Mouse (Mus musculus) ES-E14 (cell line): ENCODE data around the gene Zdhhc14. TPM values are rescaled to one million over a fixed set of nuclear protein-coding genes. Genes with fewer than 3 reads are reported as not detected.

Experiments
- DNase-seq: peaks from one replicate; pipeline ENCODE4 v3.0.0-alpha.2; 2013; ENCODE audit warnings: low read depth, low spot score
- H3K27ac ChIP-seq: 2 replicates; pipeline ENCODE4 v1.5.1; 2012; ENCODE audit warnings: low read depth, mild to moderate bottlenecking, low read length, moderate library complexity, mixed read lengths; ENCODE audit not compliant: poor library complexity, insufficient read depth, severe bottlenecking
- H3K36me3 ChIP-seq: 2 replicates; pipeline ENCODE4 v1.6.1; 2012; ENCODE audit warnings: mild to moderate bottlenecking, low read length, moderate library complexity, mixed read lengths; ENCODE audit not compliant: control insufficient read depth, poor library complexity, insufficient read depth, severe bottlenecking
- H3K4me1 ChIP-seq, 2 experiments: fragments of 150-350 bp in 1 of 2; sonication (generic) in 1 of 2; 2 replicates each; pipeline ENCODE4 v1.6.1; 2012; ENCODE audit warnings: low read length in 2 of 2, mild to moderate bottlenecking in 1 of 2, mixed read lengths in 1 of 2; ENCODE audit not compliant: control insufficient read depth in 2 of 2, insufficient read depth in 2 of 2, poor library complexity in 1 of 2
- H3K4me3 ChIP-seq, 2 experiments: fragments of 150-350 bp in 1 of 2; sonication (generic) in 1 of 2; 2 replicates each; pipeline ENCODE4 v1.5.1; 2012; ENCODE audit warnings: low read length in 2 of 2, low read depth in 1 of 2, mild to moderate bottlenecking in 1 of 2, mixed read lengths in 1 of 2; ENCODE audit not compliant: insufficient read depth in 1 of 2, poor library complexity in 1 of 2, severe bottlenecking in 1 of 2
- H3K9ac ChIP-seq: 2 replicates; pipeline ENCODE4 v1.6.1; 2012; ENCODE audit warnings: low read depth, mild to moderate bottlenecking, low read length, mixed read lengths; ENCODE audit not compliant: poor library complexity, insufficient read depth, severe bottlenecking
- H3K9me3 ChIP-seq: fragments of 150-350 bp; sonication (generic); 2 replicates; pipeline ENCODE4 v1.6.1; 2012; ENCODE audit warnings: low read depth, mild to moderate bottlenecking, low read length; ENCODE audit not compliant: control insufficient read depth, insufficient read depth
- CHD2 ChIP-seq: IDR thresholded peaks from 2 replicates; pipeline ENCODE4 v1.6.1; 2014; ENCODE audit warnings: mild to moderate bottlenecking, low read depth, low read length, inconsistent platforms
- HCFC1 ChIP-seq: IDR thresholded peaks from 2 replicates; pipeline ENCODE4 v1.6.1; 2012; ENCODE audit warnings: low read length, inconsistent platforms, borderline replicate concordance; ENCODE audit not compliant: insufficient read depth
- MAFK ChIP-seq: IDR thresholded peaks from 2 replicates; pipeline ENCODE4 v1.6.1; 2014; ENCODE audit warnings: mild to moderate bottlenecking, low read depth, low read length, inconsistent platforms; ENCODE audit not compliant: insufficient read depth
- ZC3H11A ChIP-seq: IDR thresholded peaks from 2 replicates; pipeline ENCODE4 v1.6.1; 2012; ENCODE audit warnings: low read depth, mild to moderate bottlenecking, inconsistent platforms, low read length, borderline replicate concordance
- ZNF384 ChIP-seq: IDR thresholded peaks from 2 replicates; pipeline ENCODE4 v1.6.1; 2012; ENCODE audit warnings: low read depth, low read length, inconsistent platforms
- in situ Hi-C, 2 experiments: fragments of 600-800 bp; cut with MboI; formaldehyde crosslinking; loops; one replicate each; pipeline ENCODE4 v1.15.1; 2025; ENCODE audit warnings: low sequenced_read_pairs in 2 of 2, inconsistent platforms in 1 of 2; ENCODE audit not compliant: unreplicated experiment in 2 of 2
- total RNA-seq: library from RNA; depleted of rRNA; stranded (reverse); fragments of 300-350 nt; gene quantifications from 2 replicates; pipeline ENCODE4 v1.2.3, GENCODE M21; 2012

The Zdhhc14 gene
- total RNA-seq, 1 experiment: 0.76 TPM

DNA sequence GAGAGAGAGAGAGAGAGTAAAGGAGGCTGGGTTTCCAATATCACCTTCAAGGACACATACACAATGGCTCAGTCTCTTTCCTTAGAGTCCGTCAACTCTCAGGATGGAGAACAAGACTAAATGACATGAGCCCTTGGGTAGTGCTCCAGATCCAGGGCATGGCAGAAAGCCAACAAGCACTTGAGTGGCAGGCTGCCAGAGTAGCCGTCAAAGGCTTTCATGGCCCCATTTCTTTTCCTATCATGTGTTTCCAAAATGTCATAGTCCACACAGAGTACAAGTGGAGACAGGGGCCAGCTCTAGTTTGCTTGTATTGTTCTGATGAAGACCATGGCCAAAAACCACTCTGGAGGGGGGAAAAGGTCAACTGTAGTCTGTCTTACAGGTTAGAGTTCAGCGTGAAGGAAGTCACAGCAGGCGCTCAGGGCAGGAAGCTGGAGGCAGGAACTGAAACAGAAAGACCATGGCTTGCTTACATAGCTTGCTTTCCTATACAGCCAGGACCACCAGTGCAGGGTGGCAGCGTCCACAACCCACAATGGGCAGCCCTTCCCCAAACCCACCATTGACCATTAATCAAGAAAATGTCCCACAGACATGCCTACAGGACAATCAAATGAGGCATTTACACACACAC is 304.9 kb downstream of the Zdhhc14 start:
- no peak for TF ChIP-seq CHD2
- no peak for TF ChIP-seq ZNF384
- no peak for TF ChIP-seq HCFC1
- TF ChIP-seq MAFK: no peak
- TF ChIP-seq ZC3H11A: no peak
- no peak overlapping the region for H3K4me3 ChIP-seq
- H3K27ac ChIP-seq: no peak overlapping the region
- H3K9me3 ChIP-seq: no peaks in the 10 kb centered on the region
- no peak overlapping the region for H3K9ac ChIP-seq
- no peaks in the 10 kb centered on the region for H3K36me3 ChIP-seq
- no peak for DNase-seq
- in situ Hi-C loops: no loop called here
- H3K4me1 ChIP-seq: no peaks in the 10 kb centered on the region

DNA sequence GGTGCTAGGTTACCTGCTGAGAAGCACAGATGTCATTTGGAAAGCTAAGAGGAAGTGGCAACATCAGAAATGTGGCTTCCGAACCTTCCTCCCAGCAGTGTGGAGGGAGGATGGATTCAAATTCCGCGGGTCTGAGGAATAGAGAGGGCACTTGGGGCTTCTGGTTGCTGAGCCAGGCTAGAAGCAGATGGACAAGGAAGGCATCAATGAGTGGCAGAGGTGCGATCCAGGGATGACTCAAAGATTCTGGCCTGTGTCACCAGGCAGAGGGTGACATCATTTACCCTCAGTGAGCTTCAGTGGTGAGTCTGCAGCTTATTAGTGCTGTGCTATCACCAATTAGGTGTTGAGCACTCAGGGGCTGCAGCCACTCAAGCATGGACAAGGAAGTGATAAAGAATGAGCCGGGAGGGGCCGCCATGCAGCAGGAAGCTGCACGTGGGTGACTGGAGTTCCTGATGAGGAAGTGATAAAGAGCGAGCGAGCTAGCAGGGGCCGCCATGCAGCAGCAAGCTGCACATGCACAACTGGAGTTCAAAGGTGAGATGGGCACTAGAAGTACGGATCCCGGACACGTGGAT is 306.0 kb downstream of the Zdhhc14 start:
- TF ChIP-seq HCFC1 (no peak), ZC3H11A (no peak), ZNF384 (no peak), CHD2 (no peak), MAFK (no peak)
- Histone ChIP-seq H3K27ac (no peak overlapping the region), H3K4me1 (no peaks in the 10 kb centered on the region), H3K9me3 (no peaks in the 10 kb centered on the region), H3K36me3 (no peaks in the 10 kb centered on the region), H3K4me3 (no peak overlapping the region), H3K9ac (no peak overlapping the region)
- in situ Hi-C loops: no loop called here
- DNase-seq: no peak

DNA sequence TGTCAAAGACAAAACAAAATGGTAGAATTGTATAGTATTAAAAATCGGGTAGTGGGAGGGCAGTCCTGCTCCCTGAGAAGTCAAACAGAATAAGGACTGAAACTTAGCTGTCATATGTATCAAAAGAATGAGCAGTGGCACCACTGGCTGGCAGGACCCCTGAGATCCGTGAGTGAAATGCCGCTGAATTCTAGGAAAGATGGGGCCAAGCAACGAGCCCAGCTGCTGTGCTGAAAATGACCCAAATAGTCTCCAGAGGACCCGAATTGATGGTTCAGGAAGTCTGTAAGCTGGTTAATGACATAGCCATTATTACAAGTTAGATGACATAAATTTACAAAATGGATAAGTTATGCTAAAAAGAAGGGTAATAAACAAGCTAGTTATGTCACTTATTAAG is 306.5 kb downstream of the Zdhhc14 start:
- H3K4me3 ChIP-seq: no peak overlapping the region
- no peak overlapping the region for H3K27ac ChIP-seq
- in situ Hi-C loops: no loop called here
- H3K36me3 ChIP-seq: no peaks in the 10 kb centered on the region
- no peak for DNase-seq
- no peaks in the 10 kb centered on the region for H3K9me3 ChIP-seq
- H3K9ac ChIP-seq: no peak overlapping the region
- TF ChIP-seq CHD2: no peak
- TF ChIP-seq ZNF384: no peak
- no peak for TF ChIP-seq ZC3H11A
- TF ChIP-seq MAFK: no peak
- no peak for TF ChIP-seq HCFC1
- no peaks in the 10 kb centered on the region for H3K4me1 ChIP-seq

DNA sequence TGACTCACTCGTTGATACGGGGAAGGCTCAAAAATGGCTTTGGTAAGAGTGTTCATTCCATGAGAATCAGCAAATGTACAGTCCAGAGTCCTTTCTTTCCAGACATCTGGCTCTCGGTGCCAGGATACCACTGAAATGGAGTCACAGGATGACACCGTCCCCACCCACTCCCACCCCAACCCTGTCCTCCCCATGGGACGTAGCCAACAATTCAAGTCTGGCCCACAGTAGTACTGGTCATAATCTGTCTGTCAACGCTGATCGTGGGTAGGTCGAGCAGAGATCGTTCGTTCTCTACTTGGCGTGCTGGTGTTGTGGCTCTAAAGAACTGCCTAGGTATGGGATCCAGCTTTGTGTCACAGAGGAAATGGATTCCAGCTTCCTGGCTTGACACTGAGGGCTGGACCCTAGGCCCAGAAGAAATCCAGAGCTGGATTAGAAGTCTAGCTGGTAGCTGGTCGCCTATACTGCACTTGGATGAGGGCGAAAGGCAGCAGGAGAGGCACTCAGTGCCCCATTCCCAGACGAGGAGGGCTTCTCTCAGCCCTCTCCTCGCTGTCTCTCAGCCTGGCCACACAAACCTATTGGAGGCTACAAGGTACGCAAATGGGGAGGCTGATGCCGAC is 307.2 kb downstream of the Zdhhc14 start:
- TF ChIP-seq CHD2 (no peak), MAFK (no peak)
- no peaks in the 10 kb centered on the region for H3K9me3 ChIP-seq
- in situ Hi-C loops: no loop called here
- H3K4me3 ChIP-seq: no peak overlapping the region
- no peak for DNase-seq
- H3K9ac ChIP-seq: no peak overlapping the region
- no peaks in the 10 kb centered on the region for H3K36me3 ChIP-seq
- no peaks in the 10 kb centered on the region for H3K4me1 ChIP-seq
- no peak overlapping the region for H3K27ac ChIP-seq
